Mouse (Mus musculus): Measurements from ENCODE around the gene Irf1. TPM values are rescaled to one million over a fixed set of nuclear protein-coding genes. Genes with fewer than 3 reads are reported as not detected.

Irf1 gene
- polyA plus RNA-seq, 1 experiment from 2014 or later, result 30.7 TPM

DNA sequence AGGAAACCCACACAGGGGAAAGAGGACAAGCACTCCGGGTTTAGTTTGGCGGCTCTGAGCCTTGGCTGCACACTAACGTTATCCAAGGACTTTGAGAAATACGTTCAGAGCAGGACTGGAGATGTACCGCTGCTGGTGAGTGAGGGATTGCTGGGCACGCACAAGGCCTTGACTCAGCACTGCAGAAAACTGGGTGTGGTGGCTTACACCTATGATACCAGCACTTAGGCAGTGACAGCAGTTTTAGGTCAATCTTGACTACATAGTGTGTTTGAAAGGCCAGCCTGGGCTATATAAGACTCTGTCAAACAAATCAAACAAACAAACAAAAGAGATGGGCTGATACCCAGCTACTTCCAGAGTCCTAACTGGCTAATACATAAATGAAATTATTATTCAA lies 33.7 kb downstream of the Irf1 start:
- no peak for ATAC-seq
- in situ Hi-C loops (cut with MboI; ENCODE audit: low pct_unique_long_range_greater_than_20kb), result no loop called here
- TF ChIP-seq CTCF (IDR thresholded peaks at IDR 0.05), result no peak
- ChIA-PET POLR2A (no interaction called here), CTCF (interaction anchor here (0.7 to 2.8 kb wide), 9 partner anchors 8 to 68 kb away, joined by 3 to 9 read pairs (median 4); no protein-coding TSS in a partner anchor)
- H3K27me3 ChIP-seq, result no peaks in the 10 kb centered on the region
- no peak for DNase-seq (ENCODE audit: low read depth, low spot score)

DNA sequence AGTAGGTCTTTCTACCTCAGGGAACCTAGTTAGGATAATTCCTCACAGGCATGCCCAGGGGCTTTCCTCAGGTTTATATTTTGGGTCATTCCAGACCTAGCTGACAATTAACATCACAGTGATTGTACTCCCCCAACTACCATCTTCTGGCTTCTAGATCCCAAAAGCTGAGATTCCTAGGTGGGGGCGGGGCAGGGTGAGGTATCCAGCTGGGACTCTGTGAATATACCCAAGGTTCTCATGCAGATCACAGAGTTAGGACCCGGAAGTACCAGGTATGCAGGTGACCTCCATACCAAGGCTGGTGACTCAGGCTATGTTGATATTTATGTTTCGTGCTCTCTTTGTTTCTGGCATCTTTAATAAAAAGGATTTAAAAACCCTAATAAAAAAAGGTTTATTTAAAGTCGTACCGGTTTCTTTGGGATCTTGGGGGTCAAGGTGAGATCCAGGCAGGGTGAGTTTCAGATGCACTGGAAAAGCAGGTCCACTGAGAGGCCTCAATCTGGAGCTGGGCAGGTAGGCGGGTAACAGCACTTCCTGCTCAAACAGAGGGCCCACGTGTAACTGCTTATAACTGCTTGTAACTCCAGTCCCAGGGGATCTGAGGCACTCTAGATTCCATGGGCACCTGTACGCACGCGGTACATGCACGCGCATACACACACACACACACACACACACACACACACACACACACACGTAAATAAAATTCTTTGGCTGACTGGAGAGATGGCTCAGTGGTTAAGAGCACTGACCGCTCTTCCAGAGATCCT lies 34.9 kb downstream of the Irf1 start:
- in situ Hi-C loops (cut with MboI; ENCODE audit: low pct_unique_long_range_greater_than_20kb), result no loop called here
- ChIA-PET POLR2A (no interaction called here), CTCF (interaction anchor here (0.7 to 1.9 kb wide), 2 partner anchors 45 to 47 kb away, joined by 3 to 4 read pairs; no protein-coding TSS in a partner anchor)
- DNase-seq (ENCODE audit: low read depth, low spot score) (no peak), ATAC-seq (no peak)
- no peaks in the 10 kb centered on the region for H3K27me3 ChIP-seq
- TF ChIP-seq CTCF (IDR thresholded peaks at IDR 0.05), result no peak

DNA sequence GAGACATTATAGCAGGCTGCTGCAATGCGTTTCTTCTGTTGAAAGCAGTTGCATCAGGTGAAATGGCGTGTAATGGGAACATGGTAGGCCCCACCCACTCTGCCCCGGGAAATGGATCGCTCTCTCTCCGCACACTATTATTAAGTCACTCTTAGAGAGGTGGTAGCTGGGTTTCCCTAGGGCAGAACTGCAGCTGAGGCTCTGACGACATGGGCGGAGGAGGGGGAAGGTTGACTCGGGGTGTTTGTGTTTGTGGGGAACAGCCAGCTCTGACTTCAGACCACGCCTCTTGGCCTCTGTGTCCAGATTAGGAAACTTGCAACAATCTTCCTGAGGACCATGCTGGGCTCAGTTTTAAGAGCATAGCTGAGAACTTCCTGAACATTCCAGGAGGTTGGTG lies 36.0 kb downstream of the Irf1 start:
- TF ChIP-seq CTCF (IDR thresholded peaks at IDR 0.05), result no peak
- ChIA-PET POLR2A (no interaction called here), CTCF (interaction anchor here (1.0 to 1.3 kb wide), 2 partner anchors 9 to 44 kb away, joined by 3 read pairs; no protein-coding TSS in a partner anchor)
- in situ Hi-C loops (cut with MboI; ENCODE audit: low pct_unique_long_range_greater_than_20kb), result no loop called here
- ATAC-seq (no peak), DNase-seq (ENCODE audit: low read depth, low spot score) (no peak)
- no peaks in the 10 kb centered on the region for H3K27me3 ChIP-seq

DNA sequence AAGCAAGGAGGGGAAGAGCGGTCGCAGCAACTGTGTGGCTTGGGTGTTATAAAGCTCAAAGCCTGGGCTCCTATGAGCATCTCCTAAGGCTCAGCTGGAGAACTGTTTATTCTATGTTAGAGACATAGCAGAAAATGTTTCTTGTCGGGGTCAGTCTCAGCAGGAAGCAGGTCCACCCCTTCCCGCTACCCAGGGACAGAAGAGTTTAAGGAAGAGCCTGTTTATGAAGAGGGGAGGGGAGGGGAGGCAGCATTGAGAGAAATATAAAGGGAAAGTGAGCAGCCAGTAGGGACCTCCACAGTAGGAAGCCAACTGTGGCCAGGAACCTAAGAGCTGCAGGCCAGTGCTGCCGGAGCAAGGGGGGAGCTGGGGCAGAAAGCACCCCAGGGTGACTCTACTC lies 39.5 kb downstream of the Irf1 start:
- no peaks in the 10 kb centered on the region for H3K27me3 ChIP-seq
- no peak for DNase-seq (ENCODE audit: low read depth, low spot score)
- no peak for TF ChIP-seq CTCF (IDR thresholded peaks at IDR 0.05)
- POLR2A ChIA-PET, result no interaction called here
- ATAC-seq, result no peak
- in situ Hi-C loops (cut with MboI; ENCODE audit: low pct_unique_long_range_greater_than_20kb), result no loop called here
- CTCF ChIA-PET, result interaction anchor here (1.2 kb wide), 1 partner anchor 46 kb away, joined by 3 read pairs; no protein-coding TSS in a partner anchor

DNA sequence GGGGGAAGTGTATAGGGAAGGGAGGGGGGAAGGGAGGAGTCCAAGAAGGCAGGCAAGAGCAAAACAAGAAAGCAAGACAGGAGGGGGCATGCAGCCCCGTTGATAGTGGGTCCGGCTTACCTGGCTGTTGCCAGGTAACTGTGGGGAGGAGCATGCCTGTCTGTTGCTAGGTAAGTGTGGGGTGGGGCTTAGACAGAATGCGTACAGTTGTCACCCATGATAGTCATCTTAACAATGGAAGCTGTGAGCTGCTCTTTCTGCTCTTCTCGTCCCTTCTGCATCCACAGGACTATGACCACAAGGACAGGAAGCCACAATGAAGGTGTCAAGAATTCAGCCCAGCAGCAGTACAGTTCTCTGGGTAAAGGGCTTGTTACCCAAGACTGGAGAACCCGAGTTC lies 40.3 kb downstream of the Irf1 start:
- POLR2A ChIA-PET, result no interaction called here
- CTCF ChIA-PET, result interaction anchor here (1.3 to 2.9 kb wide), 3 partner anchors 8 to 41 kb away, joined by 3 to 10 read pairs (median 9); no protein-coding TSS in a partner anchor
- no peaks in the 10 kb centered on the region for H3K27me3 ChIP-seq
- in situ Hi-C loops (cut with MboI; ENCODE audit: low pct_unique_long_range_greater_than_20kb), result no loop called here
- no peak for DNase-seq (ENCODE audit: low read depth, low spot score)
- no peak for TF ChIP-seq CTCF (IDR thresholded peaks at IDR 0.05)
- ATAC-seq, result no peak

DNA sequence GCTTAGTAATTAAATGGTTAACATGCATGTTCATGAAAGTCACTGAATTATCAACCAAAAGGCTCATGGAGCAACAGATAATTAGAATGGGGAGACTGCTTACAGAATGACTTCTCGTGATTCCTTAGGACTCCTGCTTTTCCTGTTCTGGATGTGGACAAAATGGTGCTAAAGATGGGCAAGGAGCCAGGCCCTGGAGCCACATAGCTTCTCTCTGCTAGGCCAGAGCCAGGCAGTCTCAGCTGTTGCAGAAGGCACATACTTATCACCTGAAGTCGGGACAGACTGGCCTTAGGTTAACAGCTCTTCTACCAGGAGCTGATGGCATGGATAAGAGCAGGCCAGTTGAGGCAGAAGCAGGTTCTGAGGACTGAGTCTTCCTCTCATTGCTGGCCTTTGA lies 40.9 kb downstream of the Irf1 start:
- TF ChIP-seq CTCF (IDR thresholded peaks at IDR 0.05), result no peak
- no peaks in the 10 kb centered on the region for H3K27me3 ChIP-seq
- DNase-seq (ENCODE audit: low read depth, low spot score) (no peak), ATAC-seq (no peak)
- in situ Hi-C loops (cut with MboI; ENCODE audit: low pct_unique_long_range_greater_than_20kb), result no loop called here
- CTCF ChIA-PET, result interaction anchor here (1.2 to 2.9 kb wide), 5 partner anchors 8 to 40 kb away, joined by 3 to 10 read pairs (median 4); no protein-coding TSS in a partner anchor
- POLR2A ChIA-PET, result no interaction called here

DNA sequence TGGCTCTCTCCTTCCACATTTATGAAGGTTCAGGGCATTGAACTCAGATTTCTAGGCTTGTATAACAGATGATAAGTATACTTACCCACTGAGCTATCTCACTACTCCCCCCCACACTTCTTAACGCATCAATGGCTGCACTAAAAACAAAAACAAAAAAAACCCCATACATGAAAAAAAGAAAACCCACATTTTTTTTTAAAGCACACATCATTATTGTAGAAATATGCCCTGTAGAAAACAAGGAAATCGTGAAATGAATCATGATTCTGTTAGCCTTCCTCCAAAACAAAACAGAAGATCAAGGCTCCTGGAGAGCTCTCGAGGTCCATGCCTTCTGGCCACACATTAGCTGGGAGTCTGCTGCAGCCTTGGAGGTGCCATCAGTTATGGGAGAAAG lies 41.5 kb downstream of the Irf1 start:
- ChIA-PET CTCF (interaction anchor here (1.2 to 2.9 kb wide), 4 partner anchors 9 to 31 kb away, joined by 3 to 10 read pairs (median 6); no protein-coding TSS in a partner anchor), POLR2A (no interaction called here)
- DNase-seq (ENCODE audit: low read depth, low spot score) (no peak), ATAC-seq (no peak)
- no peak for TF ChIP-seq CTCF (IDR thresholded peaks at IDR 0.05)
- H3K27me3 ChIP-seq, result no peaks in the 10 kb centered on the region
- in situ Hi-C loops (cut with MboI; ENCODE audit: low pct_unique_long_range_greater_than_20kb), result no loop called here

DNA sequence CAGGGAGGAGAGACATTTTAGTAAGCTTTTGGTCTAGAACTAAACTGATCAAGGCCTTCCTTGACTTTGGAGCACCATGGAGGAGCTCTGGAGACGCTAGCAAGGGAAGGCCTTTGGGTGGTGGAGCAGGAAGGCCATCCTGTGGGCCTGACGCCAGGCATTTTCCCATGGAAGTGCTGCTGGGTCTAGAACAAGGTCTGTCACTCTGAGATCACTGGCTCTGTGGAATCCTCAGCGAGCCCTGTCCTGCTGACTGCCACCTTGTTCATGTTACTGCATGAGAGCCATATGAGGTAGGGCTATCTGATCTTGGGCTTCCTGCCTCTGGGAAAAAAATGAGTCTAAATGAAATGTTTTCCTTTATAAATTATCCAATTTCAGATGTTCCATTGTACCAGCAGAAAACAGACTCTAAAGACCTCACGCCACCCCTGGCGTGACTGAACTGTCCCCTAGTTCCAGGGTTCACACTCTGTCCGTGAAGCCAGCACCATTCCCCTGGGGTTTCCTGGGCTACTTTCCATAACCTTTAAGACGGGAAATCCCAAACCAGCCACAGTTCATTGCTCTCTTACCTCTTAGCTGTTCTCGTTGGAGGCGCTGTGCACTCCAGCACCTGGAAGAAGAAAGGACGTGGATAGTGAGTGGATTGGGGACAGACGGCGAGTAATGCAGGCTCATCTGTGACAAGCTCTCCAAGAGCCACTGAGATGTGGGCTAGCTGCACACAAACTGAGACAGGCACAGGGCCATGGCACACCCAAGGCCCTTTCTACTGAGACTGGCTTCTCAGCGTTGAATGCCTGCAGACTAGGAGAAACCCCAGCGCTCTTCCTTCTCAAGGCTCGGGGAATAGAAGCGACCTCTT lies 43.4 kb downstream of the Irf1 start:
- ATAC-seq (no peak), DNase-seq (ENCODE audit: low read depth, low spot score) (no peak)
- H3K27me3 ChIP-seq, result no peaks in the 10 kb centered on the region
- POLR2A ChIA-PET, result no interaction called here
- CTCF ChIA-PET, result interaction anchor here (0.6 to 2.9 kb wide), 5 partner anchors 13 to 73 kb away, joined by 3 to 10 read pairs (median 3); no protein-coding TSS in a partner anchor
- in situ Hi-C loops (cut with MboI; ENCODE audit: low pct_unique_long_range_greater_than_20kb), result no loop called here
- TF ChIP-seq CTCF (IDR thresholded peaks at IDR 0.05), result no peak

DNA sequence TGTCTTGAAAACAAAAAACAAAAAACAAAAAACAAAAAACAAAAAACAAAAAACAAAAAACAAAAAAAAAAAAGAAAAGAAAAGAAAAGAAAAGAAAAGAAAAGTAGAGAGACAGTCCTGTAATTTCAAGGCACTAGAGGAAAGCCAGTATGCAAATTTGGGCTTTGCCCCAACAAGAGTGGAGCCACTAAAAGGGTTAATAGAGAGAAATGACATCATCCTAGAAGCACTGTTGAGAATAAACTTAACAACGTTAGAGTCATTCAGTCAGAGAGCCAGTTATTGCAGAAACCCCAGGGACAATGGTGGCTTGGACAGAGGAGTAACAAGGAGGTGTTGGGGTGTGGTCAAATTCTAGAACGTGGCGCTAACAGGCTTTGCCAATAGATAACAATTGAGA lies 45.0 kb downstream of the Irf1 start:
- in situ Hi-C loops (cut with MboI; ENCODE audit: low pct_unique_long_range_greater_than_20kb), result no loop called here
- DNase-seq (ENCODE audit: low read depth, low spot score) (no peak), ATAC-seq (no peak)
- no peaks in the 10 kb centered on the region for H3K27me3 ChIP-seq
- ChIA-PET CTCF (interaction anchor here (1.3 kb wide), 1 partner anchor 35 kb away, joined by 4 read pairs; no protein-coding TSS in a partner anchor), POLR2A (no interaction called here)
- no peak for TF ChIP-seq CTCF (IDR thresholded peaks at IDR 0.05)

DNA sequence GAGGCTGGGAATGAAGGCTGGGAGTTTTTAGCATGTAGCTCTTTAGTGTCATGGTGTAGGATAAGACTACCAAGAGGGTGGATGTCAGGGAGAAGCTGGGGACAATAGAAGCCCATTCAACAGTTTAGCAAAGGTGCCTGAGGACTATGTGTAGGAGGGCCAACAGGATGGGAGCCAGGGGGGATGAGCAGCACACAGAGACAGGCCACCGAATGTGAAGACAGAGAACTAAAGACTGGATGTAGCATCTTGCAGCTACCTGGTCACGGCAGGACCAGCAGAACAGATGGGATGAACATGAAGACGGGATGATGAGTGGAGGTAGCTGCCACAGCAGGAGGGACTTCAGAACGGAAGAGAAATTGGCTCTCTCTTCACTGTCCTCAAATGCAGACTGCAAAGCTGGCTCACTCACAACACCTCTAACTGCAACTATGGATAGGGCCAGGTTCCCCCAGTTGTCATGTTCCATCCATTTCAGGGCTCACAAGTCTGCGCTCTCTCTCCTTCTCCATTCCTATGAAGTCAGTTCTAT lies 47.1 kb downstream of the Irf1 start:
- in situ Hi-C loops (cut with MboI; ENCODE audit: low pct_unique_long_range_greater_than_20kb), result no loop called here
- H3K27me3 ChIP-seq, result no peaks in the 10 kb centered on the region
- POLR2A ChIA-PET, result no interaction called here
- DNase-seq (ENCODE audit: low read depth, low spot score) (no peak), ATAC-seq (no peak)
- CTCF ChIA-PET, result interaction anchor here (2.1 kb wide), 1 partner anchor 10 kb away, joined by 8 read pairs; no protein-coding TSS in a partner anchor
- TF ChIP-seq CTCF (IDR thresholded peaks at IDR 0.05), result no peak

All from Patski (cell line).